Mouse (Mus musculus) neural tube, embryonic 10.5 days (tissue): ENCODE data around the gene Elmsan1.

Experiments used
- DNase-seq: peaks from one replicate; pipeline ENCODE4 v3.0.0-alpha.2; 2017; ENCODE audit warnings: low spot score; ENCODE audit errors: extremely low spot score

Elmsan1 gene

DNA sequence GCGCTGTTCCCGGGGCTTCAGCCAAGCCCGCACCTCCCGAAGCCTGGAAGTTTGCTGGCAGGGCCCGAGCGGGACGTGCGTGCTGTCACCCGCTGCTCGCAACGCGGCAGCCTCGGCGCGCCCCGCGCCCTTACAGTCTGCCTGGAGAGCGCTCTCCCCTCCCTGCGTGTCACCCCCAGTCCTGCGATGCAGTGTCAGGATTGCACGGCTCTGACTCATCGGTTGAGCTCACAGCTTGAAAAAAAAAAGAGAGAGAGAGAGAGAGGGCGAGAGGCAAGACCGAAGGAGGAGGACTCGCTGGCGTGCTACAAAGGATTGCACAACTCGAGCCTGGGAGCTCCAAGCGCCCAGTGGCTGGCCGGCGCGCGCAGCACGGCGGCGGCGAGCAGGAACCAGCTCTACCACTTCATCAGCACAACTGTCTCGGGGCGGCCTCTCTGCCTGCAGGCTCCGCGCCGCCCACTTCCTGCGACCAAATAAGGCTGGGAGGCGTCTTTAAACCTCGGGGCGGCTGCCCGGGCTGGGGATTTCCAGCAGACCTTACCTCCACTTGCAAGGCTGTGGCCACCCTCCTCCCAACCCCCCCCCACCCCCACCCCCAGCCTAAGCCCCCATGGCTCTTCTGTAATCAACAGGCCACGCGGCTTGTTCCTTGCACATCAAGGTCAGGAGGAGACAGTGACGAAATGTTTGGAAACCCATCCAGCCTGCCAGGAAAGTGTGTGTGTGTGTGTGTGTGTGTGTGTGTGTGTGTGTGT, 24.9 kb downstream of the Elmsan1 start:
- peak; percentile 91 for DNase-seq

DNA sequence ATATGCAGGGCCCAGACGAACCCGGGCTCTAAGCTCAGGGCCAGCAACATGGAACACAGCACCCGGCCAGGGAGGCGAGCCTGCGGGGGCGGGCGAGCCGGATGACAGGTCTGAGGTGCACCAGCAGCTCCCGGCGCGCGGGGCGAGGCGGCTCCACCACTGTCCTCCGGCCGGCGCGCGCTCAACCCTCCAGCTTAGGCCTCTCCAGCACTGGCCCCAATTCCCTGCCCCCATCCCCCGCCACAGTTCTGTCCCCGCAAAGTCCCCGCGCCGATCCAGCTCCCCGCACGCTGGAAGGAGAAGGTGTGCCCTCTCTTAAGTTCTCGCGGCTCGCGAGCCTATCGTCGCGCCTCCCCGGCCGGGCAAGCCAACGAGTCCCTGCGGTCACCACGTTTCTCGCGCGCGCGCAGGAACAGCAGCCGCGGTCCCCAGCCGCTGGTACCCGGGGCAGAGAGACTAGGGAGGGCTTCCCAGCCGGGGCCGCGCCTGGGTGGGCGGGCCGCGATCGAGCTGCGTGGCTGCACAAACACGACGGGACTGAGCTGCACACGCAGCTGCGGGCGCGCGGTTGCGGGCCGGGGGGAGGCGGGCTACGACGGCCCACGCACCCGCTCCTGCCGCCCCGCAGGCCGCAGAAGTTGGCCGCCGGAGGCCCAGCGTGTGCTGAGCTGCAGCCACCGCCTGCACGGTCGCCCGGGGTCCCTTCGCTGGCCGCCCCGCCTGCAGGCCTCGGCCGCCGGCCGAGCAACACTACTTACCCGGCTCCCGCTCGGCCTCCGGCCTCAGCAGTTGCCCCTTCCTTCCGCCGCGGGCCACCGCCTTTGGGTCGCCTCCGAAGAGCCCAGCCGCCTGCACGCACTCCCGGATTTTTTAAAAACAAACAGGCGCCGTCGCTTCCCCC, 25.7 kb downstream of the Elmsan1 start:
- peak; percentile 81 for DNase-seq

DNA sequence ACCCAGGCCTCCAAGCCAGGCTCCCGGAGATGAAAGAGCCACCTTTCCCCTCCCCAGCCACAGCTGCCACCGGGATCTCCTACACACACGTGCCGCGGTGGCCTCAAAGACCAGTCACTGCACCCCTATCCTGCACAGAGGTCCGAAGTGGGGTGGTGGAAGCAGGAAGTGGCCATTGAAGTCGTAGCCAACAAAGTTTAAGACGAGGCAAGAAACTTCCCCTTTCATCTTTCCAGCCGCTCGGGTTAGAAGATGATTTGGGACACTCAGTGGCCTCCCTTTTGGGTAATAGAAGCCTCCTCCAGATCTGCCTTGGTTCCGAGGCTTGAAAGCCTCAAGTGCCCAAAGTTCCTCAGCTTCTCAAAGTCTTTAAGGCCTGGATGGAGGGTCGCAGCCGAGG, 26.4 kb downstream of the Elmsan1 start:
- DNase-seq, result peak; percentile 54

DNA sequence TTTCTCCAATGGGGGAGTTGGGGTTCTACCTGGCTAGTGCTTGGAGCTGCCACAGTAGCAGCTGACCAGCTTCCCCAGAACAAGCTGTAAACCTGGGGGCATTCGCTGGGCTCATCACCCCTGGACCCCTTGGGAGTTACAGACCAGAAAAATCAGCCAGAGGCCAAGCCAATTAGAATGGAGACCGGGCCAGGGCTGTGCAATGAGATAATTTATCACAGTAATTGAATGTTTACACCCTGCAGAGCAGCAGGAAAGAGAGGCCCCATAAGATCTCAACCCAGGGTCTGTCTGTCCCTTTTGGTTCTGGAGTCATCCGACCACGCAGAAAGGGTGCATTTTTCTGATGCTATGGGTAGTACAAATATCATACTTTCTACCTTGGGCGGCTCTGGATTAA, 26.9 kb downstream of the Elmsan1 start:
- no peak for DNase-seq

DNA sequence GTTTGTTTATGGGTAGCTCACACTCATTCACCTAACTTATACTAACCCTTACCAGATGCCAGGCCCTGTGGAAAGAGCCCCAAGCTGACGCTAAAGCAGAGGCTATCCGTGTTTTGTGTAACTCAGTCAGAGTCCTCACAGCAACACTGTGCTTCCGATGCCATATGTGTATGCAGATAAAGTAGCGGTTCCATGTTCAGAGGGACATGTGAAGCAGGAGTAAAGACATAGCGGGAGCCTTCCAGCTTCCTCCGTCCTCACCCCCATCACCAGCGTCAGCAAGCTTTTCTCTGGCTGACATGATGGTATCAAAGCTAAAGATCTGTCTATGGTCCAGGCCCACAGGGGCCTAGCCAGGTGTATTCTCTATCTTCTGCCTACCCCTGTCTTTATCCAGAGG, 27.5 kb downstream of the Elmsan1 start:
- no peak for DNase-seq

DNA sequence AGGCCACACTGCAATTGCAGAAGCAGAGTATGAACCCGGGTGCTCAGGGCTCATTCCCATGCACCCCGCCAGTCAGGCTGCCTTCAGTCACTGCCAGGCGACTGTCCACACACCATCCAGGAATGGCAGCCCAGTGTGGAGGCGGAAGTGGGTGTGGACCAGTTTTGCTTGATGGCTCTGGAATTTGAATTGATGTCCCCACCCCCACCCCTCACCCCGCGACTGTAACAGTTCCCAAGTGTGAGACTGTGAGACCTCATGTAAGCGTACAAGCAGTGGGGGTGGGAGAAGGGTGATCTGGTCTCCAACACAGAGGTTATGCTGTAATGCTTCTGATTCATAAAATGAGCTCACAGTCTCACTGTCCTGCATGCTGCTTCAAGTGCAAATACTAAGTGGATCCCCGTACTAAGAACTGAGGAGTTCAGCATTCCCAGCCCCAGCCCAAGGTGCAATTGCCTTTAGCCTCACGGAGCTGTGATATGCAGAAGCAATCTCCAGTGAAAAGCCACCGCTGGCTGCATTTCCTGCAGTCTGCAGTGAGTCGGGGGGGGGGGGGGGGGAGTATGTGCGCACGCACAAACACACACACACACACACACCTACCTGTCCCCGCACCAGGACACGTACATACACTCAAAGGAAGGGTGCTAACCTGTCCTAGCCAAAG, 28.4 kb downstream of the Elmsan1 start:
- no peak for DNase-seq

DNA sequence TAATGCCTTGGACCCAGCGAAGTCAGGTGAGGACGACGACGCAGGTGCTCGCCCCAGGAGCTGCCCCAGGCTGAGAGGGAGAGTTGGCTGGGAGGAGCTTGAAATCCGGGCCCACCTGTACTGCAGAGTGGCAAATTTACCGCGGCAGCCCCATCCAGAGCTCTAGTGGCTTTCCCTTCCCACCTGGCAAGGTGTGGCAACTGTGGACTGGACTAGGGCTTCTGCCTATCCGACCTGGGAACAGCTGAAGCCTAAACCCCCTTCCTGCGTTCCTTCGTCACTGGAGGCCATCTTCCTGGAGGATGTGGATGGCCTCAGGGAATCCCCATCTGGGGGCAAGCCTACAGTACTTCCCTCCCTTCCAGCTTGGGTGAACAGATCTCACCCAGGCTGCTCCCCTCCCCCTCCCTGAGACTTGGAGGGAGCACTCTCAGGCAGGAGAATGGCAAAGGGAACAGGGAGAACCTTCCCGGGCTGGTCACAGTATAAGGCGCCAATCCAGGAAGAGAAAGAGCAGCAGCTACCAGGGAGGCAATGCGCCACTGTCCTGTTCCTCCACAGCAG, 29.7 kb downstream of the Elmsan1 start:
- no peak for DNase-seq

DNA sequence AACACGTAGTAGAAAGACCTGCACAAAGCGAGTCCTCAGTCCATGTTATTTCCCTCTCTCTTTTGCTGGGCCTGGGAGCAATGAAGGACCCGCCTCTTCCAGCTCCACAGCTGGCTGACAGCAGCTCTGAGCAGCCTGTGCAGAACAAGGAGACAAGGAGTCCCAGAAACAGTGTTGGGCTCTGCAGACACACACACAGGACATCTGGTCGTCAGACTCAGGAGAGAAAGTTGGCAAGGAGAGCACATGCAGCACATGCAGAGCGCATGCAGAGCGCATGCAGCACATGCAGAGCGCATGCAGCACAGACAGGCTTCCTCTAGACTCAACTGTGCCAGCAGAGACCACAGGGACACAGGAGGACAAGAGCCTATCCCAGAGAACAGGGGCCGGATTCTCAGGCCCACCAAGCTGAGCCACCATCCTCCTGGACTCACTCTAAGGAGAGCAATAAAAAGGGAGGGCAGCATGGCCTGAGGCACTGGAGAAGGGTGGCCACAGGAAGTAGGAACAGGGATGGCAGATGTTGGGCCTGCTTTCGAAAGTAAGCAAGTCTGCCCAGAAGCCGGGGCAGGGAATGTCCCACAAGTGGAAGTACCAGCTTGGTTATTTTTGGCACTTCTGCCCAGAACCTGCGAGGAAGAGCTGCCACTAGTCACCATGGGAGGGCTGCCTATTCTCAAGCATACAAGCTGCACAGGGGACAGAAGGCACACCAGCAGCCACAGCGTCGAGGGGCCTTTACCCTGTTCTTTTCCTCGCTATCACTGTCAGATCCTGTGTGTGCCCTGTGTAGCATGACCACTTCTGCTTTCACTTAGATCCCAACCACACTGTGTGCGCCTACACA, 30.7 kb downstream of the Elmsan1 start:
- no peak for DNase-seq

DNA sequence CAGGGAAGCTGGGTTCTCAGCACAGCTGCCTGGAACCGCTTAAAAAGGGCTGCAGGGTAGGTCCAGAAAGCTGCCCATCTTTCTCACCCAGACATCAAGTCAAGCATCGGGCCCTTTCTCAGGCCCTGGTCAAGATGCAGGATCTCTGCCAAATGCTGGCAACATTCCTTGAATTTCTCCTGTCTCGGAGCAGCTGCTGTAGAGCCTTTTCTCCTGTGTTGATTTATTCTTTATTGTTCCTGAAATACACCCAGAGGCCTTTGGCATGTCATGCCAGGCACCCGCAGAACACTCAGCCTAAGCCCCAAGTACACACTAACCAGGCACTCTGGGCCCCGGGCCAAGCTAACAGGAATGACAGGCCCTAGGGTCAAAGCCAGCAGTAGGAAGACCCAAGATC, 31.7 kb downstream of the Elmsan1 start:
- DNase-seq, result no peak

DNA sequence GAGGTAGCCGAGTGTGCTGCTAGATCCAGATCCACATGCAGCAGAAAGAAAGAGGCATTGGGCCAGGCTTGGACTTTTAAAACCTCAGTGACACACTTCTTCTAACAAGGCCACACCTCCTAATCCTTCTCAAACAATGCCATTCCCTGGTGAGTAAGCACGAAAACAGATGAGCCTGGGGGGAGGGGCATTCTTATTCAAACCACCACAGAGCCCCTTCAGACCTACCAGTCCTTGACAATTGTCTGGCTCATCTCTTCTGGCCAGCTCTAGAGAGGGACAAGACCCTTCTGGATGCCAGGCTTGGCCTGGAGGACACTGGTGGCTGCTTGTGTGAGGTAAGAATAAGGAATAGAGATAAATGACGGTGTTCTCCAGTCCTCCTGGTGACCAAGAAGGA, 32.1 kb downstream of the Elmsan1 start:
- no peak for DNase-seq

DNA sequence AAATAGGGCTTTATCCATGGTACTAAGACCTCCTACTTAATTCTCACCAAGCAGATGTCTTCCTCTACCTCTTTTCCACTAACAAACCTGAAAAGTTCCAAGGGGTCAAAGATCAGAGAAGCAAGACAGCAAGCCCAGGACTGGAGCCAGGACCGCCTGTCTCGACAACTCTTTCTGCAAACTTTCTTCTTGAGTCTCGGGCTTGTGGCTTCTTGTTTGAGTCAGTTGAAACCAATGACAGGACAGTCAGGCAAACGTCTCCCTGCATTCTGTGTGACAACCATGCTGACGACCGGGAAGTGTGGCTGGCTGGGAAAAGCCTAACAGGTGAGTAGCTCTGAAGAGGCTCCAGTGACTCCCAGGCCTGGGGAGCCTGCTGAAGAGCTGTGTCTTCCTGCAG, 33.1 kb downstream of the Elmsan1 start:
- DNase-seq, result no peak

DNA sequence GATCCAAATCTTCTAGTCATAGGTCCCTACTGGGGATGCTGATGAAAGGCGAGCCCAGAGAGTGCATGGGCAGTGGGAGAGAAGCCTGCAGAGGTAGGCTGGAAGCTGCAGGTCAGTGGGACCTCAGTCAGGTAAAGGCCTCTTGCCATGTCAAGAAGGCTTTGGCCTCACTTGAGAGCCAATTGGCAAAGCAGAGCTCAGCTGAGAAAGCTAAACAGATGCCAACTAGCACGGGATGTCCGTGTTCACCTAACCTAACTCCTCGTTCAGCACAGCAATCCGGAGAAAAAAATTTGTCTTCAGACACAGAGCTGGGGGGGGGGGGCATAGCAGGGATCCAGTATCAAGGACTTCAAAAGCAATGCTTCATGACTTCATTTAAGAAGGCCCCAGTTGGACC, 33.7 kb downstream of the Elmsan1 start:
- no peak for DNase-seq

DNA sequence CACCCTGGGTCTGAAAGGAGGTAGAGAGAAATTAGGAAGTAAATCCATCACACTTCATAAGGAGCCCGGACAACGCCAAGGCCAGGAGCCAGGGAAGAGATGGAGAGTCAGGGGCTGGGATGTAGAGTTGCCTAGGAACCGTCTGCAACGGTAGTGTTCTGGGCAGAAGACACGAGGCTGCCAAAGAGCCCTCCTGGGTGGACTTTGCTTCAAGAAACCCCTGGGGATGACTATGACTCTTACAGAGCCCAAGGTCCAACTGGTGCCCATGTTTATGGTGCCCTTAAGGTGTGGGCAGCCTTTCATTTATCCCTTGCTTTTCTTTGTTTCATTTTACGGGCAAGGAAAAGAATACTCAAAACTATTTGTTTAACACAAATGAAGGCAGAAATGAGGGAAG, 36.7 kb downstream of the Elmsan1 start:
- DNase-seq, result no peak

DNA sequence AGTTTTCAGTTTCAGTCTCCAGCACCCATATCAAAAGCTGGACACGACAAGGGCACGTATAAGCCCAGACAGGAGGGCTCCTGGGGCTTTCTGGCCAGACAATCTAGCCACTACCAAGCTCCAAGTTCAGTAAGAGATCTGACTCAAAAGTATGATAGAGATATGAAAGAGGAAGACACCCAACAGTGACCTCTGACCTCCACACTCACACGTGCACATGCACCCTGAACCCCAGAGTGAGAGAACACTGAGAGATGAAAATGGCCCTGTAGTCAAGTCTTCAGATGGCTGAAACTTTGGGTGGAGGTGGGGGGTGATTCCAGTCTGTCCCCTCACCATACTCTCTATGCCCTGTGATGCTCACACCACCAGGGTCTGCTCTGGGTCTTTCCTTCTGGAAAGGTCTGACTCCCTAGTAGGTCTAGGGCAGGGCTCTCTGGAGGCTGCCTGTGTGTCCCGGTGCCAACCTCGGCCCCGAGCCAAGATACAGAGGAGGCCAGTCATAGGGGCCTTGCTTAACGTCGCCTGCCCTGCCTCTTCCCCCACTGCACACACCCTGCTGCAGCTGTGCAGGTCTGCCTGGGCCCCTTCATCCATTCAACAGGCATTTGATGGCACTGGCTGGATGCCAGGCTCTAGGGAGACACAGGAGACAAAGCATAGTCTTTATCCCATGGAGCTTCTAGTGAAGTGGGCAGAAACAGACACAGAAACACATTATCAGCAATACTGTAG, 37.8 kb downstream of the Elmsan1 start:
- DNase-seq, result no peak

DNA sequence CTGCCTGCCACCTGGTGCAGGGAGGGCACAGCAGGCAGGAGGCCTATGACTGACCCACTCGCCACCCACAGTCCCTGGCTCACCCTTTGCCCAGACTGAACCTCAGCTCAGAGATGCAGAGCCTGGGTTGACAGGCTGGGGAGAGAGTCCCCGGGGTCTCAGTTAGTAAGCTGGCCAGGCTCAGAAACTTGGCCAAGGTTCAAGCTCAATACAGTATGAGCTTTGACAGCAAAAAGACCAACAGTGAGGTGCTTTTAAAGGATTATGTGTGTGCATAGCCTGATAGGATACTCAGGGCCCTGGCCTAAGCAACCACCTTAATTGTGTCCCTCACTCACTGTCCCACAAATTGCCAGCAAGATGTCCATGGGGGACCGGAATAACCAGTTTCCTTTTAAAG, 38.6 kb downstream of the Elmsan1 start:
- DNase-seq, result no peak

DNA sequence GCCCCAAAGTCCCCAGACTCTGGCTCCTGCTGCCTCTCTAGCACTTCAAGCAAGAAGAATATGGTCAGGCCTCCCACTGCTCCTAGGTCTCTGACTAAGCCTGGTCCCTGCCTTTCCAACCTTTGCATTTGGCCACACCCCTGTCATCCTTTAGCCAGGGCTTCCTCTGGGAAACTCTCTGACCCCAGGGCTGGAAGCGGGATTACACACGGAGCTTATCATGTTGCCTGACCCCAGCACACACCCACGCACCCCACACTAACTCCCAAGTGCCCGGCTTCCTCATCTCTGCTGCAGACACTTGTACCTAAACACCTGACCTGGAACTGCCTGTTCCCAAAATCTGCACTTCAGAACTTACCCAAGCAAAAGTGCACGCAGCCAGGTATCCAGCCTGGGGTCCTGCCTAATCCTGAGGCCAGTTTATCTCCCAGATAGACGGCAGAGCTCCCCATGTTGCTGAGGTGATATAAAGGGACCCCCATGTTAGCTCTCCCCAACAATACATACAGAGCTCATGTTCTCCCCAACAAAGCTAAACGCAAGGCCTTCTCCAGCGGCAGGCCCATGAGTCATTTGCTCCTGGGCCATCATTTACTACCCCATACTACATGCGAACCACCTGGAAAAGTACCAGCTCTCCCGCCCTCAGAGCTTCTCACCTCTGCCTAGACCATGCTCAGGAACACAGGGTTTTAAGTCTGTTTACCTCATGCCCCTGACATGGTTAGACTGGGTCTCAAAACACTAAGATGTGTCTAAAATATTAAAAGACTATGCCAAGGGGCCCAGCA, 39.8 kb downstream of the Elmsan1 start:
- DNase-seq, result no peak

DNA sequence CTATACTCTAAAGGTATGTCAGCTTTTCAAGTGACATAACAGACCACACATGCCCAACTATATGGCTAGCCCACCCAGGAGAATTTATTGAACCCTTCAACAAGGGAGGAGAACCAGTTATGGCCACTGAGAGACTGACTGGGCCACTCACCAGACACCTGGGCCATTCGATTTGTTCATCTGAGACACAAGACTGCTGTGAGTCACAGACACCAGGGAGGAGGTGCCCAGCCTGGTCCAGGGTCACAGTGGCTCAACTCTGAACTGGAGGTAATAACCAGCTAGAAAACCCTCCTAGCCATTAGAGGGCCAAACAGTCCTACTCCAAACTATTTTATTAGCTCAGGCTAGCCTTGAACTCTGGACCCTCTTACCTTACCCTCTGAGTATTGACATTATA, 40.6 kb downstream of the Elmsan1 start:
- DNase-seq, result no peak

DNA sequence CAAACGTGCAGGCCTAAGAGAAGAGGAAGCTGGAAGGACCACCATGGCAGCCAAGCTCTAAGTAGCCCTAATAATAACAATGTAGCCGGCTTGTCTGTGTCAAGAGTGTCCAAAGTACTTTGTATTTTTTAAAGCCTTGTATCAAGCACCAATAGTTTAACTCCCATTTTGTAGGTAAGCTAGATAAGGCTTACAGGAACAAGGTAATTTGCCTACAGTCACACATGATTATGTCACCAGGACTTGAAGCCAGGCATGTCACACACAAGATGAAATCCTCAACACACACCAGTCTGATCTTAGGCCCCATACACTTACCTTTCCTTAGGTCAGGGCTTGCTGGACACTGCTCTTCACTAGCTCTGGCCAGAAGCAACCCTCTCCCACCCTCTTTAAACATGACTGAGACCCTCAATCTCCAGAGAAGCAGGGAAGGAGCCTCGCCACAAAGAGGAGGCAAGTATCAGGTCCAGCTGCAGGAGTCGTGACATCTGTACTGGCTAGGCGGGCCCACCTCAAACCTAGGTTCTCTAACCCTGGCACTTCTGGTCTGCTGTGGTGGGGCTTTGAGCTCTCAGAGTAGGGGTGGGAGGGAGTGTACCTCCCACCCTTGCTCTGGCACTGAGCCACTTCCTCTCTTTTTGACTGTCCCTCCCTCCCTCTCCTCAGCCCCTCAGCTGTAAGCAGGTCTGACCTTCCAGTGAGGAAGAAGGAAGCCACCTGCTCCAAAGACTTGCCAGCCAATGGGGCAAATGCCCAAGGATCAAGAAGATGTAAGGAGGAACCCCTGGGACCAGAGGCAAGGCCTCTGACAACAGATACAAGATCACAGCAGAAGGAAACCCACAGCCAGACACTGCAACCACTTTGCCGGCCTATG, 41.6 kb downstream of the Elmsan1 start:
- DNase-seq, result no peak
